8 mouse cellular contexts compared by ENCODE assay signal in genomic region chr13:21914599-21914998, GRCm38 (mm10). TPM values are rescaled to one million over a fixed set of nuclear protein-coding genes. Genes with fewer than 3 reads are reported as not detected.
A peak's percentile ranks its signal among the peaks of the same experiment; 100 is the strongest.
DNase-seq lines count a peak whose midpoint lies in the region; ATAC-seq and TF ChIP-seq lines count a peak whose summit lies in the region.

No protein-coding gene starts in this region.

- no peak overlapping the region for H3K9ac ChIP-seq in hindbrain, embryonic 12.5 days
- 0 out of 2 replicates have a peak overlapping the region, but pooled peaks have one; percentile 8 for H3K9ac ChIP-seq in limb, embryonic 14.5 days (ENCODE audit: low read depth, low read length, severe bottlenecking)
- H3K9ac ChIP-seq in midbrain, embryonic 14.5 days (replicated peaks; ENCODE audit: low read length) = no peak overlapping the region

- no peak overlapping the region for H3K27ac ChIP-seq in left cerebral cortex, adult 2 months
- peak overlapping the region; percentile 92 for H3K27ac ChIP-seq in embryonic fibroblast, embryonic 13.5 days (ENCODE audit: insufficient read depth, low read length)
- H3K27ac ChIP-seq in hindbrain, embryonic 12.5 days = no peak overlapping the region
- no peak overlapping the region for H3K27ac ChIP-seq in limb, embryonic 14.5 days (replicated peaks; ENCODE audit: low read depth, low read length)
- H3K27ac ChIP-seq in midbrain, embryonic 14.5 days (replicated peaks; ENCODE audit: low read depth, low read length) = no peak overlapping the region

- intact Hi-C loops in left cerebral cortex, adult 2 months (cut with DNase I) = loop anchor here (10.0 kb wide), 1 partner anchor 1390 kb away; no protein-coding TSS in a partner anchor

- ATAC-seq in hindbrain, embryonic 12.5 days (ENCODE audit: low FRiP score) = no peak
- ATAC-seq in limb, embryonic 14.5 days (ENCODE audit: low FRiP score, low read depth) = peak; percentile 20; the same call in 1 of the 2 replicates
- no peak for ATAC-seq in midbrain, embryonic 14.5 days (ENCODE audit: low FRiP score, low TSS enrichment)
- no peak for ATAC-seq in erythroid progenitor cell, adult 5-6 weeks (replicated peaks; ENCODE audit: low FRiP score, poor library complexity, severe bottlenecking)

- WGBS in hindbrain, embryonic 12.5 days = 1% methylated on average over 14 of the region's 14 CpGs
- 5% methylated on average over 14 of the region's 14 CpGs for WGBS in limb, embryonic 14.5 days
- WGBS in midbrain, embryonic 14.5 days = 3% methylated on average over 14 of the region's 14 CpGs

- H3K4me1 ChIP-seq in embryonic fibroblast, embryonic 13.5 days (ENCODE audit: control insufficient read depth, insufficient read depth, low read length) = peaks cover 4% of the 10 kb centered on the region; the same call in 1 of the 2 replicates
- H3K4me1 ChIP-seq in hindbrain, embryonic 12.5 days = peaks cover 14% of the 10 kb centered on the region
- no peaks in the 10 kb centered on the region for H3K4me1 ChIP-seq in limb, embryonic 14.5 days (ENCODE audit: control insufficient read depth, insufficient read depth, low read length)
- 0 out of 2 replicates have a peak, but pooled peaks cover 5% of the 10 kb centered on the region for H3K4me1 ChIP-seq in midbrain, embryonic 14.5 days (ENCODE audit: control insufficient read depth, insufficient read depth, low read length)

- H3K36me3 ChIP-seq in hindbrain, embryonic 12.5 days = no peaks in the 10 kb centered on the region
- no peaks in the 10 kb centered on the region for H3K36me3 ChIP-seq in limb, embryonic 14.5 days (ENCODE audit: control insufficient read depth, insufficient read depth, low read length)
- H3K36me3 ChIP-seq in midbrain, embryonic 14.5 days (ENCODE audit: control insufficient read depth, insufficient read depth, low read length) = no peaks in the 10 kb centered on the region

- TF ChIP-seq CTCF in left cerebral cortex, adult 2 months (IDR thresholded peaks at IDR 0.05) = no peak
- no peak for TF ChIP-seq CTCF in embryonic fibroblast, embryonic 13.5 days (IDR thresholded peaks at IDR 0.05; ENCODE audit: borderline replicate concordance, insufficient read depth, low read length)

- TF ChIP-seq POLR2A in embryonic fibroblast, embryonic 13.5 days (IDR thresholded peaks at IDR 0.05; ENCODE audit: low read depth, low read length) = 0 out of 2 replicates have a peak, but pooled peaks have one; percentile 10
- TF ChIP-seq POLR2A in limb, embryonic 14.5 days (IDR thresholded peaks at IDR 0.05; ENCODE audit: borderline replicate concordance, extremely low read depth, insufficient read depth, insufficient read length) = no peak

- H3K4me3 ChIP-seq in left cerebral cortex, adult 2 months = peak overlapping the region; percentile 18; the same call in 1 of the 2 replicates
- H3K4me3 ChIP-seq in embryonic fibroblast, embryonic 13.5 days (ENCODE audit: insufficient read depth, low read length) = peak overlapping the region; percentile 73
- peak overlapping the region; percentile 15 for H3K4me3 ChIP-seq in hindbrain, embryonic 12.5 days
- peak overlapping the region; percentile 25 for H3K4me3 ChIP-seq in limb, embryonic 14.5 days (replicated peaks; ENCODE audit: low read length)
- 0 out of 2 replicates have a peak overlapping the region, but pooled peaks have one; percentile 7 for H3K4me3 ChIP-seq in midbrain, embryonic 14.5 days (replicated peaks; ENCODE audit: low read depth, low read length)

- DNase-seq in left cerebral cortex, adult 2 months (ENCODE audit: extremely low spot score in 1 of 2, low spot score in 2 of 2) = peak; percentile 46 to 56
- DNase-seq in left cerebral cortex, adult 8-10 months (ENCODE audit: low spot score in 2 of 2) = no peak
- DNase-seq in NIH3T3 (ENCODE audit: low read depth) = peak; percentile 82
- DNase-seq in limb, embryonic 14.5 days (ENCODE audit: low spot score) = peak; percentile 68
- peak; percentile 42 for DNase-seq in midbrain, embryonic 14.5 days

- peak overlapping the region; percentile 28 for H3K4me2 ChIP-seq in hindbrain, embryonic 12.5 days (replicated peaks)
- H3K4me2 ChIP-seq in limb, embryonic 14.5 days (replicated peaks; ENCODE audit: low read depth, low read length, severe bottlenecking) = peak overlapping the region; percentile 25; the same call in 1 of the 2 replicates
- peak overlapping the region; percentile 5; the same call in 1 of the 2 replicates for H3K4me2 ChIP-seq in midbrain, embryonic 14.5 days (ENCODE audit: low read length)

- no peaks in the 10 kb centered on the region for H3K9me3 ChIP-seq in hindbrain, embryonic 12.5 days (replicated peaks)
- no peaks in the 10 kb centered on the region for H3K9me3 ChIP-seq in limb, embryonic 14.5 days (ENCODE audit: control insufficient read depth, low read length)
- H3K9me3 ChIP-seq in midbrain, embryonic 14.5 days (ENCODE audit: control insufficient read depth, low read length) = no peaks in the 10 kb centered on the region

- peaks cover 50% of the 10 kb centered on the region for H3K27me3 ChIP-seq in hindbrain, embryonic 12.5 days
- H3K27me3 ChIP-seq in limb, embryonic 14.5 days (ENCODE audit: control insufficient read depth, insufficient read depth, low read length) = peaks cover 12% of the 10 kb centered on the region; the same call in 1 of the 2 replicates
- H3K27me3 ChIP-seq in midbrain, embryonic 14.5 days (ENCODE audit: control insufficient read depth, insufficient read depth, low read length) = peaks cover 57% of the 10 kb centered on the region

RNA-seq across cellular contexts. Expression of gene Zfp184, which starts 30.3 kb away (rescaled TPM):
- total RNA-seq in left cerebral cortex, adult 2 months (2021) = 1 to 10 TPM; 3.8 to 3.9 TPM
- 1 to 10 TPM; 2.4 to 4.1 (median 3.3) TPM for total RNA-seq in left cerebral cortex, adult 8-10 months (2022)
- polyA plus RNA-seq in embryonic fibroblast, embryonic 13.5 days (2011; ENCODE audit: insufficient read length, low read depth, missing spikeins) = 2.9 and 5.0 TPM in 2 replicates
- 19.1 and 20.5 TPM in 2 replicates for polyA plus RNA-seq in hindbrain, embryonic 12.5 days (2016; fragmentation: Nextera tagmentation; extraction: Ambion mirVana)
- 7.5 and 8.3 TPM in 2 replicates for polyA plus RNA-seq in limb, embryonic 14.5 days (2012; rRNA removed)
- polyA plus RNA-seq in limb, embryonic 14.5 days (2014; fragmentation: Nextera tagmentation; extraction: Ambion mirVana) = 12.7 and 17.2 TPM in 2 replicates
- polyA plus RNA-seq in midbrain, embryonic 14.5 days (2014; fragmentation: Nextera tagmentation; extraction: Ambion mirVana) = 16.8 and 18.2 TPM in 2 replicates
- total RNA-seq in erythroid progenitor cell, adult 5-6 weeks (2015; ENCODE audit: low replicate concordance) = not detected in 2 replicates
- 1.3 TPM in 1 of 2 replicates, not detected in the other for total RNA-seq in erythroid progenitor cell, adult 5-6 weeks (2017; ENCODE audit: low replicate concordance)

Comparison
In these comparisons a context has a peak if more than half of its experiments do, and no peak if none do; other contexts are left out.
1. DNase-seq: peak in left cerebral cortex, adult 2 months (2 of 2), NIH3T3 (single experiment), limb, embryonic 14.5 days (single experiment) and midbrain, embryonic 14.5 days (single experiment); none in left cerebral cortex, adult 8-10 months (0 of 2).
2. H3K4me3 ChIP-seq: peak in every context shown above with its lines; median percentile 73 in embryonic fibroblast, embryonic 13.5 days; 25 in limb, embryonic 14.5 days; 18 in left cerebral cortex, adult 2 months; 15 in hindbrain, embryonic 12.5 days; 7 in midbrain, embryonic 14.5 days.
3. Peak in every context shown above with its lines, with median percentiles within 50 percentile points of each other: H3K4me2 ChIP-seq.